In the genomic region with DNA sequence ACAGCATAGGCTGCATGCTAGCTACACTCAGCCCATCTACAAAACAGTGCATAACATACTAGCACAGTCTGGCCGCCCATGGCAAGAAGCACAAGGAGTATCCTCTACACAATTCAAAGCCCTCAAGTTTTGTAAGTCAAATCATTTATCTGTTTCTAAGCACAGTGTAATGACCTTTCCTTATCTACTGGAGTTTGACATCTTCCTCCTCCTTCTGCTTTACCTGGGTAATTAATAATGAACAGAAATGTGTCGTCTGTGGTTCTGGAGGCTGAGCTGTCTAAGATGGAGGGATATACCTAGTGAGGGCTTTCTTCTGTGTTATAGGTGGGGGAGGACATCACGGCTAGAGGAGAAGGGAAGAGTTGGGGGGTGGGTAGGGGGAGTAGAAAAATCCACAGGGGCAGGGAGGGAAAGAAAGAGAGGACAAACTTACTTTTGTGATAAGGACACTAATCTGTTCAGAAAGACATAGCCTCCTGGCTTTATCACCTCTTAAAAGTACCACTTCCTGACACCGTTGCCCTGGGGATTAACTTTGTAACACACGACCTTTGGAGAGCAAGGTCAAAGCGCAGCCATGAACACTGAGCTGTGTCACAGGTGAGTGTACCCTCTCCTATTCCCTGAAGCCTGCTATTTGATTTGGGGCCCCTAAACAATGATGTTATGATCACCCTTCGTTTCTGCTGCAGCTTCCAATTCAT, we compare ENCODE assay signal across 20 mouse cellular contexts. TPM values are rescaled to one million over a fixed set of nuclear protein-coding genes. Genes with fewer than 3 reads are reported as not detected.
DNase-seq lines count a peak whose midpoint lies in the region; ATAC-seq and TF ChIP-seq lines count a peak whose summit lies in the region.
"Had no signal": no experiment of that assay in that cellular context is flagged by ENCODE, and none has a peak within 500 bp of the region (broad histone marks: within the 10 kb centered on the region; RNA-seq: fewer than 3 reads in every experiment).

No protein-coding gene starts in this region.

- no peak for TF ChIP-seq CTCF in small intestine, adult 2 months (IDR thresholded peaks at IDR 0.05; ENCODE audit: extremely low read depth, insufficient read length, insufficient replicate concordance, low read depth, low read length)

- no peaks in the 10 kb centered on the region for H3K9me3 ChIP-seq in liver, embryonic 13.5 days (replicated peaks)
- H3K9me3 ChIP-seq in liver, embryonic 11.5 days (ENCODE audit: control insufficient read depth, low read length), result no peaks in the 10 kb centered on the region
- H3K9me3 ChIP-seq in intestine, embryonic 15.5 days, result no peaks in the 10 kb centered on the region
- no peaks in the 10 kb centered on the region for H3K9me3 ChIP-seq in neural tube, embryonic 15.5 days (replicated peaks)
- H3K9me3 ChIP-seq: embryonic facial prominence, embryonic 12.5 days; forebrain, embryonic 15.5 days; heart, embryonic 15.5 days had no signal

- WGBS in liver, embryonic 13.5 days (ENCODE audit: insufficient replicate concordance), result 36% methylated on average over 7 of the region's 7 CpGs
- WGBS in liver, embryonic 11.5 days, result 46% methylated on average over 7 of the region's 7 CpGs
- 50% methylated on average over 7 of the region's 7 CpGs for WGBS in intestine, embryonic 15.5 days
- 37% methylated on average over 7 of the region's 7 CpGs for WGBS in small intestine, adult 2 months
- WGBS in neural tube, embryonic 15.5 days, result 86% methylated on average over 7 of the region's 7 CpGs

- no peak for TF ChIP-seq POLR2A in small intestine, adult 2 months (IDR thresholded peaks at IDR 0.05; ENCODE audit: low read depth, low read length)

- H3K36me3 ChIP-seq in liver, embryonic 13.5 days, result no peaks in the 10 kb centered on the region
- no peaks in the 10 kb centered on the region for H3K36me3 ChIP-seq in liver, embryonic 11.5 days (ENCODE audit: control insufficient read depth, insufficient read depth, low read length)
- no peaks in the 10 kb centered on the region for H3K36me3 ChIP-seq in intestine, embryonic 15.5 days
- no peaks in the 10 kb centered on the region for H3K36me3 ChIP-seq in small intestine, adult 2 months (ENCODE audit: control insufficient read depth, insufficient read depth, low read length)
- no peaks in the 10 kb centered on the region for H3K36me3 ChIP-seq in neural tube, embryonic 15.5 days
- H3K36me3 ChIP-seq: embryonic facial prominence, embryonic 12.5 days; forebrain, embryonic 15.5 days; heart, embryonic 15.5 days; hindbrain, embryonic 10.5 days had no signal

- no peak overlapping the region for H3K4me2 ChIP-seq in liver, embryonic 13.5 days
- no peak overlapping the region for H3K4me2 ChIP-seq in liver, embryonic 11.5 days
- H3K4me2 ChIP-seq in intestine, embryonic 15.5 days (replicated peaks), result no peak overlapping the region
- H3K4me2 ChIP-seq in neural tube, embryonic 15.5 days, result no peak overlapping the region
- H3K4me2 ChIP-seq: embryonic facial prominence, embryonic 12.5 days; forebrain, embryonic 15.5 days; heart, embryonic 11.5 days; heart, embryonic 15.5 days; hindbrain, embryonic 14.5 days had no signal

- no peak for DNase-seq in liver, embryonic 13.5 days
- no peak for DNase-seq in liver, embryonic 11.5 days (ENCODE audit: low spot score)
- DNase-seq in heart, postnatal 4 days, result no peak
- DNase-seq: adrenal gland, adult 8-10 months; adrenal gland, postnatal 36 days; cerebellum, adult 2 months; cerebellum, postnatal 10 days; gastrocnemius, postnatal 10 days; heart, adult 18-20 months; heart, postnatal 14 days had no signal

- no peak overlapping the region for H3K27ac ChIP-seq in liver, embryonic 13.5 days
- no peak overlapping the region for H3K27ac ChIP-seq in liver, embryonic 11.5 days (ENCODE audit: low read depth, low read length)
- H3K27ac ChIP-seq in intestine, embryonic 15.5 days, result no peak overlapping the region
- H3K27ac ChIP-seq in small intestine, adult 2 months (ENCODE audit: insufficient read depth, low read depth, low read length), result peak overlapping the region; percentile 98
- no peak overlapping the region for H3K27ac ChIP-seq in neural tube, embryonic 15.5 days (replicated peaks)
- H3K27ac ChIP-seq: embryonic facial prominence, embryonic 12.5 days; forebrain, embryonic 15.5 days; heart, embryonic 15.5 days; hindbrain, embryonic 10.5 days; hindbrain, embryonic 14.5 days had no signal

- no peak overlapping the region for H3K4me3 ChIP-seq in liver, embryonic 13.5 days (replicated peaks)
- no peak overlapping the region for H3K4me3 ChIP-seq in liver, embryonic 11.5 days (ENCODE audit: low read depth, low read length)
- no peak overlapping the region for H3K4me3 ChIP-seq in intestine, embryonic 15.5 days (replicated peaks)
- no peak overlapping the region for H3K4me3 ChIP-seq in small intestine, adult 2 months (ENCODE audit: low read depth, low read length)
- H3K4me3 ChIP-seq in neural tube, embryonic 15.5 days (replicated peaks), result no peak overlapping the region
- H3K4me3 ChIP-seq: embryonic facial prominence, embryonic 12.5 days; forebrain, embryonic 15.5 days; heart, embryonic 15.5 days; hindbrain, embryonic 10.5 days had no signal

- peaks cover 45% of the 10 kb centered on the region for H3K4me1 ChIP-seq in liver, embryonic 13.5 days (replicated peaks)
- peaks cover 11% of the 10 kb centered on the region for H3K4me1 ChIP-seq in liver, embryonic 11.5 days (replicated peaks; ENCODE audit: control insufficient read depth, insufficient read depth, low read length)
- H3K4me1 ChIP-seq in intestine, embryonic 15.5 days (replicated peaks), result no peaks in the 10 kb centered on the region
- H3K4me1 ChIP-seq in small intestine, adult 2 months (ENCODE audit: control insufficient read depth, insufficient read depth, insufficient read length, low read length), result peaks cover 10% of the 10 kb centered on the region; the same call in 1 of the 2 replicates
- H3K4me1 ChIP-seq in neural tube, embryonic 15.5 days, result no peaks in the 10 kb centered on the region
- H3K4me1 ChIP-seq: embryonic facial prominence, embryonic 12.5 days; forebrain, embryonic 15.5 days; hindbrain, embryonic 10.5 days had no signal

- ATAC-seq in liver, embryonic 13.5 days (ENCODE audit: low read depth), result peak; percentile 26; the same call in 1 of the 2 replicates
- no peak for ATAC-seq in liver, embryonic 11.5 days (replicated peaks; ENCODE audit: low FRiP score)
- peak; percentile 69 for ATAC-seq in intestine, embryonic 15.5 days
- no peak for ATAC-seq in neural tube, embryonic 15.5 days (ENCODE audit: low FRiP score)
- ATAC-seq: forebrain, embryonic 15.5 days had no signal

- H3K9ac ChIP-seq in liver, embryonic 13.5 days, result no peak overlapping the region
- no peak overlapping the region for H3K9ac ChIP-seq in liver, embryonic 11.5 days (ENCODE audit: low read depth, low read length)
- H3K9ac ChIP-seq in intestine, embryonic 15.5 days, result no peak overlapping the region
- H3K9ac ChIP-seq in neural tube, embryonic 15.5 days (replicated peaks), result no peak overlapping the region
- H3K9ac ChIP-seq: embryonic facial prominence, embryonic 12.5 days; forebrain, embryonic 15.5 days; heart, embryonic 15.5 days; hindbrain, embryonic 14.5 days had no signal

- no peaks in the 10 kb centered on the region for H3K27me3 ChIP-seq in liver, embryonic 13.5 days
- H3K27me3 ChIP-seq in liver, embryonic 11.5 days (replicated peaks; ENCODE audit: control insufficient read depth, insufficient read depth, low read length), result no peaks in the 10 kb centered on the region
- H3K27me3 ChIP-seq in intestine, embryonic 15.5 days (replicated peaks), result no peaks in the 10 kb centered on the region
- no peaks in the 10 kb centered on the region for H3K27me3 ChIP-seq in small intestine, adult 2 months (ENCODE audit: control insufficient read depth, insufficient read depth, low read length)
- no peaks in the 10 kb centered on the region for H3K27me3 ChIP-seq in neural tube, embryonic 15.5 days (replicated peaks)
- H3K27me3 ChIP-seq: CH12.LX; embryonic facial prominence, embryonic 12.5 days; forebrain, embryonic 15.5 days; heart, embryonic 15.5 days had no signal

RNA-seq across cellular contexts. Expression of a gene that starts 52.4 kb away (rescaled TPM):
- polyA plus RNA-seq in liver, embryonic 13.5 days (2015; fragmentation: Nextera tagmentation; extraction: Ambion mirVana), result 10.9 and 11.8 TPM in 2 replicates
- 18.1 and 20.2 TPM in 2 replicates for polyA plus RNA-seq in liver, embryonic 11.5 days (2014; fragmentation: Nextera tagmentation; extraction: Ambion mirVana)
- polyA plus RNA-seq in intestine, embryonic 15.5 days (2015; fragmentation: Nextera tagmentation; extraction: Ambion mirVana), result 8.0 and 8.8 TPM in 2 replicates
- polyA plus RNA-seq in small intestine, adult 2 months (2012; rRNA removed), result 4.0 and 14.5 TPM in 2 replicates
- 10 to 100 TPM; 17.8 to 18.0 TPM for total RNA-seq in heart, postnatal 4 days (2021)
- 10.9 and 11.9 TPM in 2 replicates for polyA plus RNA-seq in neural tube, embryonic 15.5 days (2015; fragmentation: Nextera tagmentation; extraction: Ambion mirVana)

Comparison
In these comparisons a context has a peak if more than half of its experiments do, and no peak if none do; other contexts are left out.
1. ATAC-seq: peak in liver, embryonic 13.5 days (single experiment) and intestine, embryonic 15.5 days (single experiment); none in liver, embryonic 11.5 days (single experiment) and neural tube, embryonic 15.5 days (single experiment).